Mouse (Mus musculus) cerebellum, adult 2 months (tissue): ENCODE data around the gene Cfap54. TPM values are rescaled to one million over a fixed set of nuclear protein-coding genes. Genes with fewer than 3 reads are reported as not detected.

Experiments
- DNase-seq, 2 experiments: peaks; one replicate each; pipeline ENCODE4 v3.0.0; 2021
- H3K27ac ChIP-seq: fragments of 200-500 bp; 2 replicates; pipeline ENCODE4 v1.5.1; 2012; ENCODE audit warnings: low read length, control low read depth, inconsistent platforms; ENCODE audit not compliant: insufficient read depth
- H3K27me3 ChIP-seq: fragments of 200-500 bp; 2 replicates; pipeline ENCODE4 v1.6.1; 2012; ENCODE audit warnings: inconsistent platforms, mild to moderate bottlenecking, low read length, moderate library complexity; ENCODE audit not compliant: control insufficient read depth, insufficient read depth
- H3K4me1 ChIP-seq: fragments of 200-500 bp; 2 replicates; pipeline ENCODE4 v1.6.1; 2011; ENCODE audit warnings: low read length; ENCODE audit not compliant: control insufficient read depth, insufficient read depth
- H3K4me3 ChIP-seq: fragments of 200-500 bp; replicated peaks from 2 replicates; pipeline ENCODE3; 2011; ENCODE audit warnings: mild to moderate bottlenecking, low read depth, low read length, control low read depth; ENCODE audit not compliant: insufficient read depth
- CTCF ChIP-seq: fragments of 200-500 bp; IDR thresholded peaks from 2 replicates; pipeline ENCODE4 v1.5.1; 2011; ENCODE audit warnings: low read depth, mild to moderate bottlenecking, control low read depth, low read length, moderate library complexity, borderline replicate concordance; ENCODE audit not compliant: insufficient read depth
- POLR2A ChIP-seq: fragments of 200-500 bp; IDR thresholded peaks from 2 replicates; pipeline ENCODE4 v1.6.1; 2011; ENCODE audit warnings: low read length, control low read depth, borderline replicate concordance; ENCODE audit not compliant: insufficient read depth
- WGBS: fragments of 180-500 bp; shearing (Covaris S2); methylation state at CpG from one replicate; pipeline ENCODE4 v1.1.7; 2018; 5-methylcytosine and 5-hydroxymethylcytosine counted together
- polyA plus RNA-seq: library from polyadenylated mRNA; depleted of rRNA; stranded (reverse); fragments of >200 nt; gene quantifications from 2 replicates; pipeline ENCODE4 v1.2.3, GENCODE M21; 2012

Cfap54 gene
- polyA plus RNA-seq, 1 experiment, result 0.95 TPM

DNA sequence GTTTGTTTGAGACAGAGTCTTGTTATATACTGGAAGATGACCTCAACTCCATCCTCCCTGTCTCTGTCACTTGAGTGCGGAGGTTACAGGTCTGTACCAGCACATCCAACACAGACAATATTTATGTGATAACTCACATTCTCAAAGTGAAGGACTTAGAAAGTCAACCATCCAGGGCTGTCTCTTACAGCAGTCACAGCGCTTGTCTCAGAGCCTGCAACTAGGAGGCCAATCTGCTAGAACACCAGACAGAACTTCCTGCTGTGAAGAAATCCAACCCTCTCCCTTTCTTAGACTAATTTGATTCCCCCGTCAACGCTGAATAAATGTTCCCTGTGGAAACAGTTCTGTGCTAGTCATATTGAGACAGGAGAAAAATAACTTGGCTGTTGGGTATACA lies 41.9 kb upstream of the Cfap54 start:
- no peaks in the 10 kb centered on the region for H3K4me1 ChIP-seq
- H3K4me3 ChIP-seq, result no peak overlapping the region
- H3K27ac ChIP-seq, result no peak overlapping the region
- no peaks in the 10 kb centered on the region for H3K27me3 ChIP-seq
- TF ChIP-seq POLR2A, result no peak
- TF ChIP-seq CTCF, result no peak
- no peak for DNase-seq
- 65% methylated on average over 4 of the region's 4 CpGs for WGBS

DNA sequence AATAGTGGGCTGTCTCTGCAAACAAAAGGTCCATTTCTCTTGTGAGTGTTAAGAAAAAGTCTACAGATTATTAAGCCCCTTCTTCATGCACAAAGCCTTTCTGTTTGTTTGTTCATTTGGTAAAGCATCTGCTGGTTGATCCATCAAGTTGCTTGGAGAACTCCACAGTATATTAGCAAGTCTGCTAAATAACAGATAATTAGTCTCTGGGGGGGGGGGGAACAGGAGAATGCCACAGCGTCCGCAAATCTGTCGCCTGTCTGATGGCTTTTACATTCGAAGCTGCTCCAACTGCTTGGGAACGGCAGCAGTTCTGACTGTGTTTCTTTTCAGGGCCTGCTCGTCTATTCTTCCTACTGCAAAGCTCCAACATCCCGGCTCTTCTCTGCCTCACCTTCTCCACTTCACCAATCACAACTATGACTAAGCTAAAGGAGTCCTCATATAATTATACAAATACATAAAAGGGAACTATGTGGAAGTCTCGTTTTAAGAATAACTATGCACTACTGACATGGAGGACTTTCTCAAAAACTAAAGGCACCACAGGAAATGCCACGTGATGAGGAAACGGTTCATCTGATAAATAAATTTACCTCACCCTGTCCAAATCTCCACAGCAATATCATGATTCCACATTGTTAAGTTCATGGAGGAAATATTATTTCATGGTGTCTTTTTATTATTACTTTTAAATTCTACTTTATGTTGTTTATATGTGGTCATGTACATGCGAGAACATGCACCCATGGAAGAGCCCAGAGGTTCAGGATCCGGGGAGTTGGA lies 41.2 kb upstream of the Cfap54 start:
- WGBS, result 68% methylated on average over 12 of the region's 12 CpGs
- Histone ChIP-seq H3K27me3 (no peaks in the 10 kb centered on the region), H3K27ac (no peak overlapping the region), H3K4me1 (no peaks in the 10 kb centered on the region), H3K4me3 (no peak overlapping the region)
- no peak for TF ChIP-seq POLR2A
- no peak for TF ChIP-seq CTCF
- DNase-seq, result no peak

DNA sequence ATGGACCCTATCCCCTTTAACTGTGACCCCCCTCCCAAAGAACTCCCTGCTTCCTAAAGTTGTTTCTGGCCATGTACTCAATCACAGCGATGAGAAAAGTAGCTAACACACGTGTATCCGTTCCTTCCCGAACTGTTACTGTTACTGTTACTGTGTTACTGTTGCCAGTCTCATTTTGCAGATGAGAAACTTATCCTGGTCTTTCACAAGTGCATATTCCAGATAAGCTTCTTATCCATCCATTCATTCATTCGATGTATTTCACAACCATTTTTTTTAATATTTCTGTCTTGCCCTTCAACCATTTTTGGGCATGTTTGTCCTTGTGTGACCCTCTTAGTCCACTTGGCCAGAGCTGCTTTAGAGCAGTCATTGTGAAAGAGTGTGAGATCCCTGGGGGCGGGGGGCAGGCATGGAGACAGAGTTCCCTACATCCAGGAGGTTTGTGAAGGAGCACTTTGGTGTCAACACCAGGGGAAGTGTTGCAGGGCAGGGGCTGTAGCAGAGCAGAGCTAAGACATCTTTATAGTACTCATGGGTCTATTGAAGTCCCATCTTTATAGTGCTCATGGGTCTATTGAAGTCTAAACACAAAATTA lies 39.9 kb upstream of the Cfap54 start:
- H3K27me3 ChIP-seq, result no peaks in the 10 kb centered on the region
- DNase-seq, result no peak
- no peak overlapping the region for H3K27ac ChIP-seq
- no peak overlapping the region for H3K4me3 ChIP-seq
- H3K4me1 ChIP-seq, result no peaks in the 10 kb centered on the region
- WGBS, result 92% methylated on average over 6 of the region's 6 CpGs
- no peak for TF ChIP-seq CTCF

DNA sequence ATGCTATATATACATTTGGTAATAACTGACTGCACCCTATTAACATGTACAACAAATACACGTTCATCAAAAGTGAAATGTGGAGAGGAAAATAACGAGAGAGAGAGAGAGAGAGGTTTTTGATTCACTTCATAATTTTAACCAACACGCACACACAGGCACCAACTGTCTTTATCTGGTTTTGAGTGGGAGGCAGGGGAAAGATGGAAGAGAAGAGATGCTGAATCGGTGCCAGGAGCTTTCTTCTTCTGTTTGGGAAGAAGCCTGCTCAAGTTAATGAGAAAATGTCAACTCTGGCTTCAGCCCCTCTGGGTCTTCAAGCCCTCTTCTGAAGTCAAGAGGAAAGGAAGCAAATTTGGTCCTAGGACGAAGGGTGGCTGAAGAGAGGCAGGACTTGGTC lies 38.4 kb upstream of the Cfap54 start:
- no peak for TF ChIP-seq POLR2A
- no peaks in the 10 kb centered on the region for H3K27me3 ChIP-seq
- no peak overlapping the region for H3K4me3 ChIP-seq
- WGBS, result 83% methylated on average over 5 of the region's 5 CpGs
- H3K4me1 ChIP-seq, result no peaks in the 10 kb centered on the region
- DNase-seq, result no peak
- H3K27ac ChIP-seq, result no peak overlapping the region

DNA sequence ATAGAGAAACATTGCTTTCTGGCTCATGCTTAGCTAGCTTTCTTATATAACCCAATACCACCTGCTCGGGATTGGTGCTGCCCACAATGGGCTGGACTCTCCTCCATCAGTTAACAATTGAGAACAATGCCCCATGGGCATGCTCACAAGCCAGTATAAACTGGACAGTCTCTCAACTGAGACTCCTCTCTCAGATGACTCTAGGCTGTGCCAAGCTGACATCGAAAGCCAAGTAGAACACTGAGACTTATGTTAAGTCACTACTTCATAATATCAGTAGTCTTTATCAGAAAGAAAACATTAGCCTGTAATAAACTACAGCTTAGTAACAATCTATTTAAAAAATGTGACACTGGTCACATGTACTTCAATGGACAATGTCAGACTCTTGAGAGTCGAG lies 35.2 kb upstream of the Cfap54 start:
- 73% methylated on average over 3 of the region's 3 CpGs for WGBS
- no peak overlapping the region for H3K4me3 ChIP-seq
- DNase-seq, result no peak
- no peaks in the 10 kb centered on the region for H3K4me1 ChIP-seq
- TF ChIP-seq CTCF (no peak), POLR2A (no peak)
- H3K27ac ChIP-seq, result no peak overlapping the region
- H3K27me3 ChIP-seq, result no peaks in the 10 kb centered on the region

DNA sequence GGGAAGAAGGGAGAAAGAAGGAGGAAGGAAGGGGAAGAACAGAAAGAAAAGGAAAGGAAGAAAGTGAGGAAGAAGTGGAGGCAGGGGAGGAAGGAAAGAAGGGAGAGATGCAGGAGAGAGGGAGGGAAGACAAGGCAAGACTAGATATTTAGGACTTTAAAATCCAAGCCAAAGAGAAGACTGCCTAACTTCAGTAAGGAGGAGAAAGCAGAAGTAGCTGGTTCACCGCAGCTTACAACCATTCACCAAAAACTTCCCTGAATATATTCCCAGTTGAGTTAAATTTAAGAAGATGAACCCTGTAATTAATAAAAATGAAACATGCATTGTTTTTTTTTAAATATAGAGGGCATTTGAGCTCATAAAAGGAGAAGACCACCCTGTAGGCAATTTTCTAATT lies 34.3 kb upstream of the Cfap54 start:
- H3K4me3 ChIP-seq, result no peak overlapping the region
- TF ChIP-seq POLR2A (no peak), CTCF (no peak)
- no peak for DNase-seq
- no peaks in the 10 kb centered on the region for H3K4me1 ChIP-seq
- 97% methylated on average over 1 of the region's 1 CpGs for WGBS
- no peak overlapping the region for H3K27ac ChIP-seq
- H3K27me3 ChIP-seq, result no peaks in the 10 kb centered on the region

DNA sequence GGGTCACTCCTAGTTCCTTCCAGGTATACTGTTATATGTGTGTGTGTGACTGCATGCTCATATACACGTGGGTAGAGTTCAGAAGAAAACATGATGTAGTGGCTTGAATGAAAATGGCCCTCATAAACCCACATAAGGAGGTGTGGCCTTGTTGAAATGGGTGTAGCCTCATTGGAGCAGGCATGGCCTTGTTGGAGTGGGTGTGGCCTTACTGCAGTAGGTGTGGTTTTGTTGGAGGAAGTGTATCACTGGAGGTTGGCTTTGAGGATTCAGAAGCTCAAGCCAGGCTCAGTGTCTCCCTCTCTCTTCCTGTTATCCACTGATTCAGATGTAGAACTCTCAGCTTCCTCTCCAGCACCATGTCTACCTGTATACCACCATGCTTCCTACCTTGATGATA lies 33.4 kb upstream of the Cfap54 start:
- H3K4me1 ChIP-seq, result no peaks in the 10 kb centered on the region
- DNase-seq, result no peak
- no peaks in the 10 kb centered on the region for H3K27me3 ChIP-seq
- no peak overlapping the region for H3K4me3 ChIP-seq
- H3K27ac ChIP-seq, result no peak overlapping the region
- TF ChIP-seq CTCF, result no peak
- no peak for TF ChIP-seq POLR2A
- WGBS, result 54% methylated on average over 1 of the region's 1 CpGs

DNA sequence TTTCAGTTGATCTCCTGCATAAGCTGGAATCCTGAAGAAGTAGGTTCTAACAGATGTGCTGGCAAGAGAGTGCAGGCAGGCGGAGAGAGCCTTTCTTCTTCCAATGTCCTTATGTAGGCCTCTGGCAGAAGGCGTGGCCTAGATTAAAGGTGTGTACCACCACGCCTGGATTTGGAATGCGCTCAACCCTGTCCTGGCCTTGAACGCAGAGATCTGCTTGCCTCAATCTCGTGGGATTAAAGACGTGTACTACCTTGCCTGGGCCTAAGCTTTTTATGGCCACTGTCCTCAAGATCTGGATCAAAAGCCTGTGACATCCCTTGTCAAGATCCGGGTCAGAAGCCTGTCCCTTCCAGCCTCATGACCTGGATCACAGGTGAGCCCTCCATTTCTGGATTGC lies 32.5 kb upstream of the Cfap54 start:
- no peaks in the 10 kb centered on the region for H3K27me3 ChIP-seq
- TF ChIP-seq CTCF (no peak), POLR2A (no peak)
- 90% methylated on average over 8 of the region's 8 CpGs for WGBS

DNA sequence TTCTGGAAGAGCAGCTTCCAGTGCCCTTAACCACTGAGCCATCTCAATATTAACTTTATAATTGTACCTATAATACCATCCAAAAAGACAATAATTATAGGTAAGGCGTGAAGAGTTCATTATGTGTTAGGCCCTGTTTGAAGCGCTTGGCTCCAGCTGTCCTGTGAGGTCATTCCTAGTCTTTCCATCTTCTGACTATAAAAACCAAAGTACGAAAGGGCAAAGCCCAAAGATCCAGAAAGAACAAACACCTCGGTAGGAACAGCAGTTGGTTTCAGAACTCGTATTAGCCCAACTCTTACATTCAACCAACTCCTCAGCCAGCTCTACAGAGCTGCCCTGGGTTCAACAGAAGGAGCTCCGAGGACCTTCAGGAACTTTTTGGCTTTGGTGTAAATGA lies 30.6 kb upstream of the Cfap54 start:
- no peak for DNase-seq
- Histone ChIP-seq H3K27me3 (no peaks in the 10 kb centered on the region), H3K27ac (no peak overlapping the region), H3K4me1 (no peaks in the 10 kb centered on the region), H3K4me3 (no peak overlapping the region)
- TF ChIP-seq POLR2A (no peak), CTCF (no peak)
- WGBS, result 87% methylated on average over 6 of the region's 6 CpGs

More for the DNA sequence above, 32.5 kb upstream of the Cfap54 start:
- DNase-seq, result no peak
- no peak overlapping the region for H3K27ac ChIP-seq
- H3K4me3 ChIP-seq, result no peak overlapping the region
- no peaks in the 10 kb centered on the region for H3K4me1 ChIP-seq
